Mouse (Mus musculus) liver, embryonic 15.5 days (tissue): ENCODE measurements around the gene Ankle2. TPM values are rescaled to one million over a fixed set of nuclear protein-coding genes. Genes with fewer than 3 reads are reported as not detected.
A peak's percentile ranks its signal among the peaks of the same experiment; 100 is the strongest.

Experiments used
- ATAC-seq: fragments of 200-750 bp; cut with Nextera tagmentation; 2 replicates; pipeline ENCODE4 v1.8.0; 2017; ENCODE audit warnings: moderate number of reproducible peaks, mild to moderate bottlenecking, moderate library complexity; ENCODE audit not compliant: insufficient read depth
- H3K27ac ChIP-seq: fragments of 300-500 bp; sonication (generic); replicated peaks from 2 replicates; pipeline ENCODE4 v1.5.1; 2015; ENCODE audit warnings: mild to moderate bottlenecking, inconsistent platforms
- H3K27me3 ChIP-seq: fragments of 300-500 bp; sonication (generic); 2 replicates; pipeline ENCODE4 v1.6.1; 2015; ENCODE audit warnings: mild to moderate bottlenecking, inconsistent platforms
- H3K36me3 ChIP-seq: fragments of 300-500 bp; sonication (generic); replicated peaks from 2 replicates; pipeline ENCODE4 v1.6.1; 2015; ENCODE audit warnings: moderate library complexity, mild to moderate bottlenecking, inconsistent platforms
- H3K4me1 ChIP-seq: fragments of 300-500 bp; sonication (generic); replicated peaks from 2 replicates; pipeline ENCODE4 v1.6.1; 2015; ENCODE audit warnings: inconsistent platforms
- H3K4me2 ChIP-seq: fragments of 300-500 bp; sonication (generic); 2 replicates; pipeline ENCODE4 v1.6.1; 2015; ENCODE audit warnings: moderate library complexity, mild to moderate bottlenecking, inconsistent platforms
- H3K4me3 ChIP-seq: fragments of 300-500 bp; sonication (generic); replicated peaks from 2 replicates; pipeline ENCODE4 v1.5.1; 2015; ENCODE audit warnings: mild to moderate bottlenecking, inconsistent platforms
- H3K9ac ChIP-seq: fragments of 300-500 bp; sonication (generic); 2 replicates; pipeline ENCODE4 v1.6.1; 2015; ENCODE audit warnings: moderate library complexity, mild to moderate bottlenecking, inconsistent platforms
- H3K9me3 ChIP-seq: fragments of 300-500 bp; sonication (generic); replicated peaks from 2 replicates; pipeline ENCODE4 v1.6.1; 2016; ENCODE audit warnings: inconsistent platforms
- WGBS: fragments of 180-500 bp; shearing (Covaris S2); methylation state at CpG from one replicate; pipeline ENCODE4 v1.1.7; 2015; ENCODE audit warnings: mixed read lengths; ENCODE audit not compliant: insufficient replicate concordance; 5-methylcytosine and 5-hydroxymethylcytosine counted together
- polyA plus RNA-seq: library from polyadenylated mRNA; unstranded; fragments of >200 nt; fragmentation: Nextera tagmentation; extraction: Ambion mirVana; gene quantifications from 2 replicates; pipeline ENCODE4 v1.2.1, GENCODE M21; 2015

The Ankle2 gene
- polyA plus RNA-seq = 13.1 and 14.3 TPM in 2 replicates

DNA sequence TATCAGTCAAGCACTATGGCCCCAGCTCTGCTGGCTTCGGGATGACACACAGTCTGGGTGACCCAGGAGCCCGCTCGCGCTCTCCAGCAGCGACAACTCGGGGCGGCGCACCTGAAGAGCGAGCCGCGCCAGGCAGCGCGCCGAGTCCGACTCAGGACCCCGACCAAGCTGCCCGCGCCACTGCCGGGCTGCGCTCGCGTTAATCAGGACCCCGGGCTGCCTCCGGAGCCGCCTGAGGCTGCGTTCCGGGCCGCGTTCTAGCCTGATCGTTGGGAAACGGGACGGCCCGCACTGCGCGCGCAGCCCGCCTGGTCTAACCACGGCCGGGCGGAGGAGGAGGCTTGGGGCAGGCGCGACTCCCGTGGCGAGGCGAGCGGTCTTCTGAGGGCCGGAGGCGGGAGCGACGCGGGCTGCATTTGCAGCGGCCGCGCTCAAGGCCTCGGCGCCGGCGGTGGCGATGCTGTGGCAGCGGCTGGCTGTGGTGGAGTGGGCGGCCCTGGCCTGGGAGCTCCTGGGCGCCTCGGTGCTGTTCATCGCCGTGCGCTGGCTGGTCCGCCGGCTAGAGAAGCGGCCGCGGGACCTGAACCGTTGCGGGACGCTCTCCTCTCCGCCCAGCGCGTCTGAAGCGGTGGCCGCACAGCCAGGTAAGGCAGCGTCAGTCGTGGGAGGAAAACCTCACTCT is at the start of gene Ankle2:
TSS of gene Ankle2 (plus strand) at position 225 of the 682 bp plus-strand sequence.
- H3K4me1 ChIP-seq = peaks cover 25% of the 10 kb centered on the region
- peak; percentile 97 for ATAC-seq
- H3K27ac ChIP-seq = peak within 1 kb of the TSS; percentile 99
- H3K9me3 ChIP-seq = no peaks in the 10 kb centered on the region
- peak within 1 kb of the TSS; percentile 87 for H3K4me2 ChIP-seq
- peaks cover 21% of the 10 kb centered on the region for H3K36me3 ChIP-seq
- WGBS = under 1% methylated on average over 81 of the region's 81 CpGs
- H3K9ac ChIP-seq = peak within 1 kb of the TSS; percentile 93
- no peaks in the 10 kb centered on the region for H3K27me3 ChIP-seq
- peak within 1 kb of the TSS; percentile 91 for H3K4me3 ChIP-seq

DNA sequence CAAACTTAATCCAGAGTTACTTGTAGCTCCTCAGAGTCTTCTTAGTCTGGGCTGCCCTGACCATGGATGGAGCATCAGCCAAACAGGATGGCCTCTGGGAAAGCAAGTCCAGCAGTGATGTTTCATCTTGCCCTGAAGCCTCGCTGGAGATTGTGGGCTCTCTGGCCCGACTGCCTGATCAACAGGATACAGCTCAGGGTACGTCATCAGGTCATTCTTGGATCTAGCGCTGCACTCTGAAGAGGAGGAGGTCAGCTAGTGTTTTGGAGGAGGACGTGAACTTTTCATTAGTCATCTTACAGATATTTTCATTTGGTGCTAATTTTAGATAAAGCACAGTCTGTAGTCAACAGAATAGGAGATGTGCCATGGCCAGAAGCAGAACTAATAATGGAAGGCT is 49.1 kb upstream of the Ankle2 start:
- H3K27ac ChIP-seq = no peak overlapping the region
- H3K9me3 ChIP-seq = no peaks in the 10 kb centered on the region
- no peaks in the 10 kb centered on the region for H3K27me3 ChIP-seq
- no peak overlapping the region for H3K4me3 ChIP-seq
- peaks cover 34% of the 10 kb centered on the region for H3K4me1 ChIP-seq
- no peak for ATAC-seq
- H3K4me2 ChIP-seq = no peak overlapping the region
- peaks cover 46% of the 10 kb centered on the region for H3K36me3 ChIP-seq
- 76% methylated on average over 5 of the region's 5 CpGs for WGBS
- no peak overlapping the region for H3K9ac ChIP-seq

DNA sequence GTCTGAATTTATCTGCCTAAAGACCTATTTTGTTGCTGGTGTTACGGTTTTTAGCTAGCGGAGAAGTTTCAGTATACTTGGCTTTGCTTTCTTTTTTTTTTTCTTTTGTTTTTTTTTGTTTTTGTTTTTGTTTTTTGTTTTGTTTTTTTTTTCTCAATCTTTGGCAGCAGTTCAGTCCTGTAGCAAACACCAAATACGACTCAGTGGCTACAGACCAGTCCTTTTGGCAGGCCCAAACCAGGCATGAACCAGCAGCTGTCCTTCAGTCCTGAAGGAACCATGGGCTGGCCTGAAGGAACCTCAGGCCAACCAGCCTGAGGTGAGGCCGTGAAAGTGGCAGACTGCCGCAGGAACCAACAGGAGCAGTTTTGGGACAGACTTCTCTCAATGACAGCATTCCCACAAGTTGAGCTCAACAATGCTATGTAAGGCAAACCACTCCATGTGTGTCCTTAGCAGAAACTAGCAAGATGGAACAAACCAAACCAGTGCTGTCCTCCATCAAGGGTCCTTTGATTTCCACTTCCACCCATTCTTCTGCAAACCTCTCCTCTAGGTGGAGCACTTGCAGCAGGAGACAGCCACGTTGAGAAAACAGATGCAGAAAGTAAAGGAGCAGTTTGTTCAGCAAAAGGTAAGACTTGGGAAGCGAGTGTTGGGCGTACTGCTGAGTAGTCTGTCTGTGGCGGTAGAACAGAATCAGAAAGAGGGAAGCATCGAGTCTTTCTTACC is 27.5 kb upstream of the Ankle2 start:
- no peaks in the 10 kb centered on the region for H3K27me3 ChIP-seq
- peaks cover 80% of the 10 kb centered on the region for H3K36me3 ChIP-seq
- no peaks in the 10 kb centered on the region for H3K9me3 ChIP-seq
- no peak overlapping the region for H3K4me2 ChIP-seq
- WGBS = 76% methylated on average over 10 of the region's 10 CpGs
- H3K27ac ChIP-seq = no peak overlapping the region
- no peak overlapping the region for H3K9ac ChIP-seq
- H3K4me1 ChIP-seq = no peaks in the 10 kb centered on the region
- ATAC-seq = no peak
- no peak overlapping the region for H3K4me3 ChIP-seq

DNA sequence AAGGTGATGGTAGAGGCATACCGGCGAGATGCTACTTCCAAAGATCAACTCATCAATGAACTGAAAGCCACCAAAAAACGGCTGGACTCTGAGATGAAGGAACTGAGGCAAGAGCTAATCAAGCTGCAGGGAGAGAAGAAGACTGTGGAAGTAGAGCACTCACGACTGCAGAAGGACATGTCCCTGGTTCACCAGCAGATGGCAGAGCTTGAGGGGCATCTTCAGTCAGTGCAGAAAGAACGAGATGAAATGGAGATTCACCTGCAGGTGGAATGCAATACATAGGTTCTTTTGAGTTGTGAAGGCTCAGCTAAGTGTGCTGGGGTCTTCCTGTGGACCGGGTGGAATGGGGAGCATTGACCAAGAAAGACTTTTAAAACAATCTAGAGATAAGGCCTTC is 26.0 kb upstream of the Ankle2 start:
- no peaks in the 10 kb centered on the region for H3K9me3 ChIP-seq
- H3K9ac ChIP-seq = no peak overlapping the region
- no peak for ATAC-seq
- no peaks in the 10 kb centered on the region for H3K4me1 ChIP-seq
- H3K27me3 ChIP-seq = no peaks in the 10 kb centered on the region
- H3K27ac ChIP-seq = no peak overlapping the region
- peaks cover 93% of the 10 kb centered on the region for H3K36me3 ChIP-seq
- H3K4me3 ChIP-seq = no peak overlapping the region
- H3K4me2 ChIP-seq = no peak overlapping the region
- 62% methylated on average over 6 of the region's 6 CpGs for WGBS

DNA sequence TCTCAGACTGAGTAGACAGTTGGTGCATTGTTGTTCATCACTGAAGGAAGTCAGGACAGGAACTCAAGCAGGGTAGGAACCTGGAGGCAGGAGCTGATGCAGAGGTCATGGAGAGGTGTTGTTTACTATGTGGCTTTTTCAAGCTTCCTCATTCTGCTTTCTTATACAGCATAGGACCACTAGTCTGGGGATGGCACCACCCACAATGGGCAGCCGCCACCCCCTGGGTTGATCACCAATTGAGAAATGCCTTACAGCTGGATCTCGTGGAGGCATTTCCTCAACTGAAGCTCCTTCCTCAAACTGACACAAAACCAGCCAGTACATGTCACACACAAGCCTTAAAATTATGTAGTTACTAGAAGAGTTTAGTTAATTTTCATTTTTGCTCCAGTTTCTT is 19.5 kb upstream of the Ankle2 start:
- H3K27ac ChIP-seq = no peak overlapping the region
- no peak overlapping the region for H3K4me2 ChIP-seq
- H3K9ac ChIP-seq = no peak overlapping the region
- no peak for ATAC-seq
- H3K36me3 ChIP-seq = peaks cover 93% of the 10 kb centered on the region
- 56% methylated on average over 2 of the region's 2 CpGs for WGBS
- H3K9me3 ChIP-seq = no peaks in the 10 kb centered on the region
- H3K4me1 ChIP-seq = no peaks in the 10 kb centered on the region
- no peak overlapping the region for H3K4me3 ChIP-seq
- no peaks in the 10 kb centered on the region for H3K27me3 ChIP-seq

DNA sequence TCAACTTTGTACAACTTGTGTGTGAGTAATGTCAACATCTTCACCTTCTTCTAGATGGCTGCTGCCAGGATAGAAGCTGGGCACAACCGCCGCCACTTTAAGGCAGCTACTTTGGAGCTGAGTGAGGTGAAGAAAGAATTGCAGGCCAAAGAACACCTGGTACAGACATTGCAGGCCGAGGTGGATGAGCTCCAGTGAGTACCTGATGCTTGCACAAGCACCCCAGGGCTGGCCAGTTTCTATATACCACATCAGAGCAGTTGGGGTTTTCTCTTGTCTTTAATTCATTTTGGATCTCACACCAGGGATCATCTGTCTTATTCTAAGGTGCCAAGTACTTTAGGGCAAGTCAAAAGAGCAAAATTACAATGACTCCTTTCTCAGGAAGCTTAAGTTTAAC is 14.0 kb upstream of the Ankle2 start:
- no peak for ATAC-seq
- H3K9me3 ChIP-seq = no peaks in the 10 kb centered on the region
- H3K27ac ChIP-seq = no peak overlapping the region
- no peak overlapping the region for H3K4me2 ChIP-seq
- WGBS = 76% methylated on average over 3 of the region's 3 CpGs
- no peak overlapping the region for H3K9ac ChIP-seq
- no peaks in the 10 kb centered on the region for H3K4me1 ChIP-seq
- H3K27me3 ChIP-seq = no peaks in the 10 kb centered on the region
- no peak overlapping the region for H3K4me3 ChIP-seq
- peaks cover 92% of the 10 kb centered on the region for H3K36me3 ChIP-seq

DNA sequence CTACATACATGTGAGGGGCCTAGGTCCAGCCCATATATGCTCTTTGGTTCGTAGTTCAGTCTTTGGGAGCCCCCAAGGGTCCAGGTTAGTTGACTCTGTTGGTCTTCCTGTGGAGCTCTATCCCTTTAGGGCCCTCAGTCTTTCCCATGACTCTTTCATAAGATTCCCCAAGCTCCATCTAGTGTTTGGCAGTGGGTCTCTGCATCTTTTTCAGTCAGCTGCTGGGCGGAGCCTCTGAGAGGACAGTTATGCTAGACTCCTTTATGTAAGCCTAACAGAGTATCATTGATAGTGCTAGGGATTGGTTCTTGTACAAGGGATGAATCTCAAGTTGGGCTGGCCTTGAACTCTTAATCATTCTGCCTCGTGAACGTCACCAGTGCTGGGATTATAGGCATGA is 10.5 kb upstream of the Ankle2 start:
- no peaks in the 10 kb centered on the region for H3K27me3 ChIP-seq
- H3K9me3 ChIP-seq = no peaks in the 10 kb centered on the region
- no peak overlapping the region for H3K9ac ChIP-seq
- 76% methylated on average over 4 of the region's 4 CpGs for WGBS
- H3K36me3 ChIP-seq = peaks cover 85% of the 10 kb centered on the region
- no peak overlapping the region for H3K4me3 ChIP-seq
- no peak for ATAC-seq
- no peaks in the 10 kb centered on the region for H3K4me1 ChIP-seq
- no peak overlapping the region for H3K27ac ChIP-seq
- H3K4me2 ChIP-seq = no peak overlapping the region

DNA sequence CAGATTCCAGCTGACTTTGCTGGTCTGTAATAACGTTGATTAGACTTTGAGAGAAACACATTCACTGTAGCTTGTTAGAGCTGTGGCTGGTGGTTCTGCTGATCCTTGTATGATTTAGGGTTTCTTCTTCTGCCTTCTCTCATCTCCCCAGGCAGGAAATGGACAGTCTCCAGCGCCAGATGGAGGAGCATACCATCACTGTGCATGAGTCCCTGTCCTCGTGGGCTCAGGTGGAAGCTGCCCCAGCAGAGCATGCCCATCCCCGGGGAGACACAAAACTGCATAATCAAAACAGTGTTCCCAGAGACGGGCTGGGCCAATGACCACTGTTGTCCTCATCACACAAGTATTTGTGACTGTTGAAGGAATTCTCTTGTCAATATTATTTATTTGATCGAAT is 8.0 kb upstream of the Ankle2 start:
- 72% methylated on average over 6 of the region's 6 CpGs for WGBS
- Histone ChIP-seq H3K9ac (no peak overlapping the region), H3K9me3 (no peaks in the 10 kb centered on the region), H3K27ac (no peak overlapping the region), H3K36me3 (peaks cover 76% of the 10 kb centered on the region), H3K27me3 (no peaks in the 10 kb centered on the region), H3K4me3 (no peak overlapping the region), H3K4me2 (no peak overlapping the region), H3K4me1 (no peaks in the 10 kb centered on the region)
- ATAC-seq = no peak

DNA sequence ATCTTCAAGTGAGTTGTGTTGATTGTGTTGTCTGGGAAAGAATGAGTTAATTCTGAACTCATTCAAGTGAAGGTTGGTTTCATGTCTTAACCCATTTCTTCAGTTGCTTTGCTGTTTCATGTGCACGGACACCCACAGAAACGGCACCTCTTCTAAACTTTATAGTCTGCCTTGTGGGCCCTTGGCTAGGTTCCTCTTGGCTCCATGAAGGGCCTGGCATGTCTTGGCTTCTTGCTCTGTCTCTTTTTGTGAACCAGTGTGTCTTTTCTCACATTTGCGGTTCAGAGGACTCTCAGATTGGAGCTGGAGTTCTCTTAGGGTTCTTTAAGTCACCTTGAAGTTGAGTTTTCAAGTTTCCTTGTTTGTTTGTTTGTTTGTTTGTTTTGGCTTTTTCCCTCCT is 5.7 kb upstream of the Ankle2 start:
- H3K27me3 ChIP-seq = no peaks in the 10 kb centered on the region
- no peak overlapping the region for H3K9ac ChIP-seq
- no peak overlapping the region for H3K4me3 ChIP-seq
- peaks cover 3% of the 10 kb centered on the region for H3K4me1 ChIP-seq
- no peak overlapping the region for H3K4me2 ChIP-seq
- peaks cover 55% of the 10 kb centered on the region for H3K36me3 ChIP-seq
- H3K27ac ChIP-seq = no peak overlapping the region
- WGBS = 86% methylated on average over 3 of the region's 3 CpGs
- H3K9me3 ChIP-seq = no peaks in the 10 kb centered on the region
- no peak for ATAC-seq

DNA sequence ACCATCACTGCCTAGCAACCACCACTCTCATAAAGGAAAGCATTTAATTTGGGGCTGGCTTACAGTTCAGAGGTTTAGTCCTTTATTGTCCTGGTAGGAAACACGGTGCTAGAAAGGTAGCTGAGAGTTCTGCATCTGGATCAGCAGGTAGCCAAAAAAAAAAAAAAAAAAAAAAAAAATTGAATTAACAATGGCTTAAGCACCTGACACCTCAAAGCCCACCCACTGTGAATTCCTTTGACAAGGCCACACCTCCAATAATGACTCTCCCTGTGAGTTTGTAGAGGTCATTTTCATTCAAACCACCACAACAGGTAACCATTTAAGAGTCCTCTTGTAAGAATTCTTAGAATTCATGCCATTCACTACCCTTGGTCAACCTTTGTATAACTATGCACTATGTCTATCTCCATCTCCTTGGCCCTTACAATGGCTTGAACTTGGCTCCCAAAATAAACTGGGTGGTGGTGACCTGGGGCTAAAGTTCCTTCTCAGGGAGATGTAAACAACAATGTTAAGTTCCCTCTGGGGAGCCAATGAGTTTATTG is 3.4 kb upstream of the Ankle2 start:
- H3K9ac ChIP-seq = no peak overlapping the region
- H3K27me3 ChIP-seq = no peaks in the 10 kb centered on the region
- no peak overlapping the region for H3K4me2 ChIP-seq
- peaks cover 17% of the 10 kb centered on the region for H3K4me1 ChIP-seq
- no peak overlapping the region for H3K4me3 ChIP-seq
- 64% methylated on average over 1 of the region's 1 CpGs for WGBS
- H3K36me3 ChIP-seq = peaks cover 31% of the 10 kb centered on the region
- no peak for ATAC-seq
- H3K27ac ChIP-seq = no peak overlapping the region
- no peaks in the 10 kb centered on the region for H3K9me3 ChIP-seq

DNA sequence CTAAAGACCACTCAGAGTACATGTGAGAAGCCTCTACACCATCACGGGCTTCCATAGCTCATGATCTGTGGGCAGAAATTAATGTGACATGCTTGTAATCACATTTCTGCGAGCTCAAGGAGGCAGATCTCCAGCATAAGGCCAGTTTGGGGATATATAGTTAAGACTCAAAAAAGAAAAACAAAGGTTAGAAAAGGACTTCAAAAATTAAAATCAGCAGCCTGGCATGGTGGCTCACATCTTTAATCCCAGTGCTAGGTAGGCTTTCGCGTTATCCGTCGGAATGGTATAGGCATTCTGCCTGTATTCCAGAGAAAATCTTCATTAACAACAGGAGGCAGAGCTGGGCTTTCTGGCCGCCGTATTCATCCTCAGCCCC is 414 bp upstream of the Ankle2 start:
- 5% methylated on average over 8 of the region's 8 CpGs for WGBS

More for the DNA sequence above, 414 bp upstream of the Ankle2 start:
- Histone ChIP-seq H3K36me3 (peaks cover 21% of the 10 kb centered on the region), H3K4me1 (peaks cover 25% of the 10 kb centered on the region), H3K9me3 (no peaks in the 10 kb centered on the region), H3K9ac (peak overlapping the region; percentile 93), H3K27me3 (no peaks in the 10 kb centered on the region), H3K4me2 (peak overlapping the region; percentile 87), H3K27ac (peak overlapping the region; percentile 99), H3K4me3 (peak overlapping the region; percentile 91)
- no peak for ATAC-seq
